Mouse (Mus musculus): ENCODE data around the gene Gm17018.
A peak's percentile ranks its signal among the peaks of the same experiment; 100 is the strongest.

DNA sequence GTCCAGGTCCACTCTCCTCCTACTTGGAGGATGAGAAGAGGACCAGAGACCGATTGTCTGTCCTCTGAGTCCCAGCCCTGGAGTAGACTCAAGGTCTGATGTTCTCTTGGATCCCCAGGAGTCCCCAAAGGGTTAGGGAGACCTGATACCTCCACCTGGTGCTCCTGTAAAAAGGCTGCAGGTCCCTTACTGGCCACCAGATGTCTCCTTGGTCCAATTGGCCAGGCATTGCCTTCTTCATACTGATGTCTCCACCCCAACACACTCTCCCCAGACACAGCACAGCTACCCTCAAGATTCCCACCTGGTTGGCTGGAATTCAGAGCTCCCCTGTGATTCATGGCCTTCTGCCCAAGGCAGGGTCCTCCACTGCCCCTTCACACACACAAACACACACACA is 22.9 kb upstream of the Gm17018 start:
- TF ChIP-seq POLR2A (IDR thresholded peaks at IDR 0.05; ENCODE audit: insufficient read depth, low read length) = no peak
- peak; percentile 68 for TF ChIP-seq CTCF (IDR thresholded peaks at IDR 0.05; ENCODE audit: low read depth, low read length)
